12 mouse cellular contexts compared by ENCODE assay signal in the genomic region with DNA sequence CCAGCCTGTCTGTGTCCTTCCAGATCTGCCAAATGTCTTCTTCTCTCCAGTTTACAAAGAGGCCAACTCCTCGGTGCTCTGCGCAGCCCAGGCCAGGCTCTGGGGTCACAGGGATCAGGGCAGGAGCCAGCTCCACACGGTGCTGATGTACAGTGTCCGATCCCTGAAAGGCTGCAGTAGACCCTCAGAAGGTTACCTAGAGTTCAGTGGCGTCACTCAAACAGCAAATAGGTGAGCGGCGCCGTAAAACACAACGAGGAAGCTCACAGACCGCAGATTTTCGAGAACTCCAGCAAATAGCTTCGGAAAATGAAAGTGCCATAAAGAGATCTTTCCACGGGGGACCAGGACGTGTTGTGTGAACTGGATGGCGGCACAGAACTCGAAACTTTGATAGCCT. TPM values are rescaled to one million over a fixed set of nuclear protein-coding genes. Genes with fewer than 3 reads are reported as not detected.
DNase-seq lines count a peak whose midpoint lies in the region; ATAC-seq and TF ChIP-seq lines count a peak whose summit lies in the region.
"Had no signal": no experiment of that assay in that cellular context is flagged by ENCODE, and none has a peak within 500 bp of the region (broad histone marks: within the 10 kb centered on the region; RNA-seq: fewer than 3 reads in every experiment).

No protein-coding gene starts in this region.

- intact Hi-C loops in heart, adult 2 months (cut with DNase I): loop anchor here (5.0 to 10.0 kb wide), 4 partner anchors 115 to 332 kb away; no protein-coding TSS in a partner anchor

- H3K27ac ChIP-seq in heart, embryonic 13.5 days (replicated peaks): no peak overlapping the region
- H3K27ac ChIP-seq in heart, adult 2 months: no peak overlapping the region
- peak overlapping the region; percentile 52 for H3K27ac ChIP-seq in midbrain, embryonic 10.5 days (replicated peaks)
- H3K27ac ChIP-seq in midbrain, embryonic 13.5 days: no peak overlapping the region
- no peak overlapping the region for H3K27ac ChIP-seq in intestine, embryonic 15.5 days
- H3K27ac ChIP-seq in stomach, embryonic 15.5 days: no peak overlapping the region
- H3K27ac ChIP-seq: midbrain, embryonic 12.5 days had no signal

- TF ChIP-seq EP300 in heart, adult 2 months (IDR thresholded peaks at IDR 0.05; ENCODE audit: insufficient read depth, low read depth, low read length): no peak

- 0 out of 2 replicates have a peak overlapping the region, but pooled peaks have one; percentile 33 for H3K9ac ChIP-seq in heart, embryonic 13.5 days
- H3K9ac ChIP-seq in heart, adult 2 months (ENCODE audit: low read depth, low read length): no peak overlapping the region
- no peak overlapping the region for H3K9ac ChIP-seq in midbrain, embryonic 13.5 days (replicated peaks)
- H3K9ac ChIP-seq in intestine, embryonic 15.5 days: peak overlapping the region; percentile 14; the same call in 1 of the 2 replicates
- no peak overlapping the region for H3K9ac ChIP-seq in stomach, embryonic 15.5 days
- H3K9ac ChIP-seq: midbrain, embryonic 12.5 days had no signal

- no peak for DNase-seq in heart, adult 2 months
- no peak for DNase-seq in midbrain, embryonic 10.5 days (ENCODE audit: low spot score)
- DNase-seq in urinary bladder, adult 2 months (ENCODE audit: low spot score): no peak
- DNase-seq in cerebellum, adult 11-12 months: no peak
- DNase-seq: adrenal gland, adult 8-10 months; cerebellum, postnatal 14 days; kidney, adult 9 months had no signal

- no peak for TF ChIP-seq POLR2A in heart, adult 2 months (IDR thresholded peaks at IDR 0.05; ENCODE audit: insufficient read depth, low read depth, low read length)

- H3K9me3 ChIP-seq in heart, embryonic 13.5 days: no peaks in the 10 kb centered on the region
- H3K9me3 ChIP-seq in midbrain, embryonic 10.5 days (replicated peaks): no peaks in the 10 kb centered on the region
- no peaks in the 10 kb centered on the region for H3K9me3 ChIP-seq in midbrain, embryonic 13.5 days
- H3K9me3 ChIP-seq in intestine, embryonic 15.5 days: no peaks in the 10 kb centered on the region
- H3K9me3 ChIP-seq in stomach, embryonic 15.5 days: no peaks in the 10 kb centered on the region
- H3K9me3 ChIP-seq: midbrain, embryonic 12.5 days had no signal

- no peak for ATAC-seq in heart, embryonic 13.5 days (ENCODE audit: extremely low read depth, insufficient number of reproducible peaks, low FRiP score, low TSS enrichment)
- no peak for ATAC-seq in midbrain, embryonic 13.5 days
- ATAC-seq in intestine, embryonic 15.5 days: no peak
- no peak; the same call in 1 of the 2 replicates for ATAC-seq in stomach, embryonic 15.5 days (ENCODE audit: insufficient read depth, low FRiP score, low read depth)

- TF ChIP-seq CTCF in heart, adult 2 months (IDR thresholded peaks at IDR 0.05): no peak

- 44% methylated on average over 16 of the region's 16 CpGs for WGBS in heart, embryonic 13.5 days
- 62% methylated on average over 16 of the region's 16 CpGs for WGBS in heart, adult 2 months
- 66% methylated on average over 16 of the region's 16 CpGs for WGBS in midbrain, embryonic 10.5 days
- WGBS in midbrain, embryonic 13.5 days: 68% methylated on average over 16 of the region's 16 CpGs
- 25% methylated on average over 16 of the region's 16 CpGs for WGBS in intestine, embryonic 15.5 days
- WGBS in stomach, embryonic 15.5 days: 26% methylated on average over 16 of the region's 16 CpGs

- H3K4me1 ChIP-seq in heart, embryonic 13.5 days: peaks cover 8% of the 10 kb centered on the region
- no peaks in the 10 kb centered on the region for H3K4me1 ChIP-seq in heart, adult 2 months (ENCODE audit: control insufficient read depth, insufficient read depth, low read length)
- H3K4me1 ChIP-seq in midbrain, embryonic 10.5 days: peaks cover 61% of the 10 kb centered on the region
- peaks cover 38% of the 10 kb centered on the region for H3K4me1 ChIP-seq in midbrain, embryonic 13.5 days (replicated peaks)
- peaks cover 14% of the 10 kb centered on the region; the same call in 1 of the 2 replicates for H3K4me1 ChIP-seq in intestine, embryonic 15.5 days (replicated peaks)
- peaks cover 15% of the 10 kb centered on the region for H3K4me1 ChIP-seq in stomach, embryonic 15.5 days

- H3K79me2 ChIP-seq in heart, adult 2 months (replicated peaks; ENCODE audit: control insufficient read depth, insufficient read depth, low read length): no peaks in the 10 kb centered on the region

- H3K27me3 ChIP-seq in heart, embryonic 13.5 days (replicated peaks): no peaks in the 10 kb centered on the region
- no peaks in the 10 kb centered on the region for H3K27me3 ChIP-seq in heart, adult 2 months (ENCODE audit: control insufficient read depth, insufficient read depth, low read length)
- H3K27me3 ChIP-seq in midbrain, embryonic 10.5 days (ENCODE audit: low read depth, poor library complexity, severe bottlenecking): peaks cover 23% of the 10 kb centered on the region
- peaks cover 16% of the 10 kb centered on the region for H3K27me3 ChIP-seq in midbrain, embryonic 13.5 days
- 0 out of 2 replicates have a peak, but pooled peaks cover 5% of the 10 kb centered on the region for H3K27me3 ChIP-seq in intestine, embryonic 15.5 days (replicated peaks)
- H3K27me3 ChIP-seq in stomach, embryonic 15.5 days (replicated peaks): no peaks in the 10 kb centered on the region

- peak overlapping the region; percentile 17; the same call in 1 of the 2 replicates for H3K4me3 ChIP-seq in heart, embryonic 13.5 days
- no peak overlapping the region for H3K4me3 ChIP-seq in heart, adult 2 months
- H3K4me3 ChIP-seq in midbrain, embryonic 10.5 days: no peak overlapping the region
- no peak overlapping the region for H3K4me3 ChIP-seq in midbrain, embryonic 13.5 days (replicated peaks)
- H3K4me3 ChIP-seq in intestine, embryonic 15.5 days (replicated peaks): 0 out of 2 replicates have a peak overlapping the region, but pooled peaks have one; percentile 12
- peak overlapping the region; percentile 13; the same call in 1 of the 2 replicates for H3K4me3 ChIP-seq in stomach, embryonic 15.5 days (replicated peaks)
- H3K4me3 ChIP-seq: midbrain, embryonic 12.5 days had no signal

- H3K4me2 ChIP-seq in heart, embryonic 13.5 days: peak overlapping the region; percentile 56
- H3K4me2 ChIP-seq in midbrain, embryonic 13.5 days (replicated peaks): no peak overlapping the region
- peak overlapping the region; percentile 59 for H3K4me2 ChIP-seq in intestine, embryonic 15.5 days (replicated peaks)
- H3K4me2 ChIP-seq in stomach, embryonic 15.5 days: peak overlapping the region; percentile 38
- H3K4me2 ChIP-seq: midbrain, embryonic 12.5 days had no signal

- H3K36me3 ChIP-seq in heart, embryonic 13.5 days: no peaks in the 10 kb centered on the region
- H3K36me3 ChIP-seq in heart, adult 2 months (ENCODE audit: control insufficient read depth, insufficient read depth, low read length): no peaks in the 10 kb centered on the region
- H3K36me3 ChIP-seq in midbrain, embryonic 10.5 days: no peaks in the 10 kb centered on the region
- no peaks in the 10 kb centered on the region for H3K36me3 ChIP-seq in midbrain, embryonic 13.5 days
- no peaks in the 10 kb centered on the region for H3K36me3 ChIP-seq in intestine, embryonic 15.5 days
- H3K36me3 ChIP-seq in stomach, embryonic 15.5 days: no peaks in the 10 kb centered on the region
- H3K36me3 ChIP-seq: midbrain, embryonic 12.5 days had no signal

RNA-seq across cellular contexts. Expression of gene Twist2, which starts 44.0 kb away (rescaled TPM):
- polyA plus RNA-seq in heart, embryonic 13.5 days (2015; fragmentation: Nextera tagmentation; extraction: Ambion mirVana): 2.4 and 3.9 TPM in 2 replicates
- 1 to 10 TPM; 1.1 to 2.4 TPM for total RNA-seq in heart, adult 2 months (2021)
- polyA plus RNA-seq in heart, adult 2 months (2012; rRNA removed): 2.5 and 4.7 TPM in 2 replicates
- 9.4 and 12.3 TPM in 2 replicates for polyA plus RNA-seq in midbrain, embryonic 10.5 days (2016; fragmentation: Nextera tagmentation; extraction: Ambion mirVana)
- polyA plus RNA-seq in midbrain, embryonic 13.5 days (2015; fragmentation: Nextera tagmentation; extraction: Ambion mirVana): 0.72 and 1.3 TPM in 2 replicates
- 4.8 and 5.8 TPM in 2 replicates for polyA plus RNA-seq in intestine, embryonic 15.5 days (2015; fragmentation: Nextera tagmentation; extraction: Ambion mirVana)
- 7.9 and 9.0 TPM in 2 replicates for polyA plus RNA-seq in stomach, embryonic 15.5 days (2015; fragmentation: Nextera tagmentation; extraction: Ambion mirVana)
- polyA plus RNA-seq in urinary bladder, adult 2 months (2012; rRNA removed): 22.2 and 22.4 TPM in 2 replicates

Comparison
In these comparisons a context has a peak if more than half of its experiments do, and no peak if none do; other contexts are left out.
1. H3K4me3 ChIP-seq: peak in heart, embryonic 13.5 days (single experiment), intestine, embryonic 15.5 days (single experiment) and stomach, embryonic 15.5 days (single experiment); none in heart, adult 2 months (single experiment), midbrain, embryonic 10.5 days (single experiment) and midbrain, embryonic 13.5 days (single experiment).
2. H3K9ac ChIP-seq: peak in heart, embryonic 13.5 days (single experiment) and intestine, embryonic 15.5 days (single experiment); none in heart, adult 2 months (single experiment), midbrain, embryonic 13.5 days (single experiment) and stomach, embryonic 15.5 days (single experiment).